Mouse (Mus musculus): ENCODE data around the gene Slc35c1. TPM values are rescaled to one million over a fixed set of nuclear protein-coding genes. Genes with fewer than 3 reads are reported as not detected.
"Not testable (repeated sequence)": the region's sequence is repeated elsewhere in the genome, so short reads cannot be mapped to it uniquely, and the experiment has no call there.

The Slc35c1 gene
- total and polyA plus RNA-seq, 2 experiments, result 3.0 to 26.0 TPM

- H3K9ac ChIP-seq (ENCODE audit: low read depth, low read length), result no peak overlapping the region
- no peaks in the 10 kb centered on the region for H3K27me3 ChIP-seq (ENCODE audit: control insufficient read depth, insufficient read depth, low read length)
- WGBS, result 60% methylated on average over 5 of the region's 5 CpGs
- no peaks in the 10 kb centered on the region for H3K79me2 ChIP-seq (ENCODE audit: control insufficient read depth, insufficient read depth, low read length)
- H3K36me3 ChIP-seq (ENCODE audit: control insufficient read depth, insufficient read depth, low read length), result no peaks in the 10 kb centered on the region
- no peak overlapping the region for H3K4me3 ChIP-seq (ENCODE audit: insufficient read depth, low read depth, low read length)
- peak; percentile 34 for DNase-seq (ENCODE audit: extremely low read depth, low read depth, low spot score)
- H3K4me1 ChIP-seq (ENCODE audit: control insufficient read depth, insufficient read depth, low read length), result peaks cover 5% of the 10 kb centered on the region; the same call in 1 of the 2 replicates
- no peak for TF ChIP-seq CTCF (IDR thresholded peaks at IDR 0.05; ENCODE audit: low read depth, low read length)
- TF ChIP-seq POLR2A (IDR thresholded peaks at IDR 0.05; ENCODE audit: extremely low read depth, insufficient read depth, low read length), result no peak
- 0 out of 2 replicates have a peak overlapping the region, but pooled peaks have one; percentile 23 for H3K27ac ChIP-seq (replicated peaks; ENCODE audit: insufficient read depth, low read depth, low read length)
Measured at GRCm38 (mm10) chr2:92483505-92483904, 23.2 kb upstream of the Slc35c1 start.

GRCm38 (mm10) chr2:92482551-92482950 lies 22.2 kb upstream of the Slc35c1 start:
- Histone ChIP-seq H3K27ac (replicated peaks; ENCODE audit: insufficient read depth, low read depth, low read length) (no peak overlapping the region), H3K9ac (ENCODE audit: low read depth, low read length) (no peak overlapping the region), H3K27me3 (ENCODE audit: control insufficient read depth, insufficient read depth, low read length) (no peaks in the 10 kb centered on the region), H3K4me3 (ENCODE audit: insufficient read depth, low read depth, low read length) (no peak overlapping the region), H3K36me3 (ENCODE audit: control insufficient read depth, insufficient read depth, low read length) (no peaks in the 10 kb centered on the region), H3K4me1 (ENCODE audit: control insufficient read depth, insufficient read depth, low read length) (peaks cover 5% of the 10 kb centered on the region; the same call in 1 of the 2 replicates), H3K79me2 (ENCODE audit: control insufficient read depth, insufficient read depth, low read length) (no peaks in the 10 kb centered on the region)
- 21% methylated on average over 1 of the region's 1 CpGs for whole genome bisulfite sequencing
- TF ChIP-seq CTCF (IDR thresholded peaks at IDR 0.05; ENCODE audit: low read depth, low read length), result no peak
- no peak for TF ChIP-seq POLR2A (IDR thresholded peaks at IDR 0.05; ENCODE audit: extremely low read depth, insufficient read depth, low read length)
- no peak for DNase-seq (ENCODE audit: extremely low read depth, low read depth, low spot score)

GRCm38 (mm10) chr2:92478313-92478688 lies 18.0 kb upstream of the Slc35c1 start:
- DNase-seq (ENCODE audit: extremely low read depth, low read depth, low spot score), result peak; percentile 14
- Histone ChIP-seq H3K36me3 (ENCODE audit: control insufficient read depth, insufficient read depth, low read length) (no peaks in the 10 kb centered on the region), H3K9ac (ENCODE audit: low read depth, low read length) (no peak overlapping the region), H3K79me2 (ENCODE audit: control insufficient read depth, insufficient read depth, low read length) (no peaks in the 10 kb centered on the region), H3K27me3 (ENCODE audit: control insufficient read depth, insufficient read depth, low read length) (no peaks in the 10 kb centered on the region), H3K27ac (replicated peaks; ENCODE audit: insufficient read depth, low read depth, low read length) (no peak overlapping the region), H3K4me3 (ENCODE audit: insufficient read depth, low read depth, low read length) (no peak overlapping the region), H3K4me1 (ENCODE audit: control insufficient read depth, insufficient read depth, low read length) (no peaks in the 10 kb centered on the region)
- TF ChIP-seq POLR2A (IDR thresholded peaks at IDR 0.05; ENCODE audit: extremely low read depth, insufficient read depth, low read length) (no peak), CTCF (IDR thresholded peaks at IDR 0.05; ENCODE audit: low read depth, low read length) (no peak)
- 59% methylated on average over 4 of the region's 4 CpGs for WGBS

GRCm38 (mm10) chr2:92477672-92478312 lies 17.5 kb upstream of the Slc35c1 start:
- TF ChIP-seq POLR2A (IDR thresholded peaks at IDR 0.05; ENCODE audit: extremely low read depth, insufficient read depth, low read length), result no peak
- TF ChIP-seq CTCF (IDR thresholded peaks at IDR 0.05; ENCODE audit: low read depth, low read length), result no peak
- Histone ChIP-seq H3K27me3 (ENCODE audit: control insufficient read depth, insufficient read depth, low read length) (no peaks in the 10 kb centered on the region), H3K4me1 (ENCODE audit: control insufficient read depth, insufficient read depth, low read length) (no peaks in the 10 kb centered on the region), H3K79me2 (ENCODE audit: control insufficient read depth, insufficient read depth, low read length) (no peaks in the 10 kb centered on the region), H3K4me3 (ENCODE audit: insufficient read depth, low read depth, low read length) (no peak overlapping the region), H3K9ac (ENCODE audit: low read depth, low read length) (no peak overlapping the region), H3K27ac (replicated peaks; ENCODE audit: insufficient read depth, low read depth, low read length) (no peak overlapping the region), H3K36me3 (ENCODE audit: control insufficient read depth, insufficient read depth, low read length) (no peaks in the 10 kb centered on the region)
- WGBS, result 85% methylated on average over 12 of the region's 12 CpGs
- DNase-seq (ENCODE audit: extremely low read depth, low read depth, low spot score), result no peak

GRCm38 (mm10) chr2:92476580-92476979 lies 16.2 kb upstream of the Slc35c1 start:
- not testable (repeated sequence) for H3K27ac ChIP-seq (replicated peaks; ENCODE audit: insufficient read depth, low read depth, low read length)
- WGBS, result 91% methylated on average over 7 of the region's 7 CpGs

GRCm38 (mm10) chr2:92475711-92476110 lies 15.4 kb upstream of the Slc35c1 start:
- Histone ChIP-seq H3K79me2 (ENCODE audit: control insufficient read depth, insufficient read depth, low read length) (no peaks in the 10 kb centered on the region), H3K36me3 (ENCODE audit: control insufficient read depth, insufficient read depth, low read length) (no peaks in the 10 kb centered on the region), H3K27ac (replicated peaks; ENCODE audit: insufficient read depth, low read depth, low read length) (no peak overlapping the region), H3K27me3 (ENCODE audit: control insufficient read depth, insufficient read depth, low read length) (no peaks in the 10 kb centered on the region), H3K4me1 (ENCODE audit: control insufficient read depth, insufficient read depth, low read length) (no peaks in the 10 kb centered on the region), H3K9ac (ENCODE audit: low read depth, low read length) (no peak overlapping the region), H3K4me3 (ENCODE audit: insufficient read depth, low read depth, low read length) (no peak overlapping the region)
- DNase-seq (ENCODE audit: extremely low read depth, low read depth, low spot score), result no peak
- 72% methylated on average over 2 of the region's 2 CpGs for WGBS
- TF ChIP-seq POLR2A (IDR thresholded peaks at IDR 0.05; ENCODE audit: extremely low read depth, insufficient read depth, low read length) (no peak), CTCF (IDR thresholded peaks at IDR 0.05; ENCODE audit: low read depth, low read length) (no peak)

More at GRCm38 (mm10) chr2:92476580-92476979, 16.2 kb upstream of the Slc35c1 start:
- H3K79me2 ChIP-seq (ENCODE audit: control insufficient read depth, insufficient read depth, low read length); H3K27me3 ChIP-seq (ENCODE audit: control insufficient read depth, insufficient read depth, low read length); H3K36me3 ChIP-seq (ENCODE audit: control insufficient read depth, insufficient read depth, low read length); DNase-seq (ENCODE audit: extremely low read depth, low read depth, low spot score); H3K4me3 ChIP-seq (ENCODE audit: insufficient read depth, low read depth, low read length); H3K9ac ChIP-seq (ENCODE audit: low read depth, low read length); H3K4me1 ChIP-seq (ENCODE audit: control insufficient read depth, insufficient read depth, low read length): not testable (repeated sequence)

All from liver, adult 2 months (tissue).